Mouse (Mus musculus): ENCODE results near the gene 4930544D05Rik.
A peak's percentile ranks its signal among the peaks of the same experiment; 100 is the strongest.

Gene 4930544D05Rik

GRCm38 (mm10) chr11:70605024-70605566 lies 10.6 kb upstream of the 4930544D05Rik start:
- peak; percentile 89 for DNase-seq

GRCm38 (mm10) chr11:70606717-70607116 lies 8.9 kb upstream of the 4930544D05Rik start:
- no peak for DNase-seq

GRCm38 (mm10) chr11:70607611-70608010 lies 8.0 kb upstream of the 4930544D05Rik start:
- DNase-seq: no peak

GRCm38 (mm10) chr11:70608381-70609066 lies 7.1 kb upstream of the 4930544D05Rik start:
- DNase-seq: peak; percentile 69

GRCm38 (mm10) chr11:70610752-70611151 lies 4.9 kb upstream of the 4930544D05Rik start:
- no peak for DNase-seq

- DNase-seq: no peak
Observed at GRCm38 (mm10) chr11:70612505-70612904, 3.1 kb upstream of the 4930544D05Rik start.

- DNase-seq: peak; percentile 79
Observed at GRCm38 (mm10) chr11:70615074-70615473, 574 bp upstream of the 4930544D05Rik start.

GRCm38 (mm10) chr11:70619101-70619500 lies 3.5 kb downstream of the 4930544D05Rik start, which contains the start of gene Chrne:
Chrne (minus strand) TSS chr11:70619216.
- DNase-seq: no peak

GRCm38 (mm10) chr11:70621972-70622814 lies 6.5 kb downstream of the 4930544D05Rik start:
- DNase-seq: no peak

- no peak for DNase-seq
Observed at GRCm38 (mm10) chr11:70623053-70623742, 7.5 kb downstream of the 4930544D05Rik start.

GRCm38 (mm10) chr11:70625473-70625872 lies 9.8 kb downstream of the 4930544D05Rik start:
- DNase-seq: peak; percentile 79

GRCm38 (mm10) chr11:70626877-70627276 lies 11.2 kb downstream of the 4930544D05Rik start:
- peak; percentile 26 for DNase-seq

- no peak for DNase-seq
Observed at GRCm38 (mm10) chr11:70628431-70628830, 12.8 kb downstream of the 4930544D05Rik start.

- peak; percentile 28 for DNase-seq
Observed at GRCm38 (mm10) chr11:70629557-70629956, 13.9 kb downstream of the 4930544D05Rik start.

GRCm38 (mm10) chr11:70630129-70630528 lies 14.5 kb downstream of the 4930544D05Rik start:
- DNase-seq: peak; percentile 51

GRCm38 (mm10) chr11:70635601-70636000 lies 20.0 kb downstream of the 4930544D05Rik start:
- no peak for DNase-seq

- DNase-seq: no peak
Observed at GRCm38 (mm10) chr11:70637764-70638163, 22.1 kb downstream of the 4930544D05Rik start.

- DNase-seq: no peak
Observed at GRCm38 (mm10) chr11:70638293-70638692, 22.6 kb downstream of the 4930544D05Rik start.

- no peak for DNase-seq
Observed at GRCm38 (mm10) chr11:70638714-70639278, 23.1 kb downstream of the 4930544D05Rik start, which contains the start of gene Gp1ba. Gp1ba (plus strand) TSS chr11:70639122.

- DNase-seq: no peak
Observed at GRCm38 (mm10) chr11:70639976-70640375, 24.3 kb downstream of the 4930544D05Rik start.

GRCm38 (mm10) chr11:70641241-70641640 lies 25.6 kb downstream of the 4930544D05Rik start:
- DNase-seq: no peak

- no peak for DNase-seq
Observed at GRCm38 (mm10) chr11:70643051-70643450, 27.4 kb downstream of the 4930544D05Rik start.

Data from kidney, postnatal 10 days (tissue).